Mouse (Mus musculus) T-helper 2 cell (primary cell): ENCODE measurements around the gene Zdhhc17.

Experiments
- in situ Hi-C: fragments of 300-600 bp; cut with MboI, MseI; formaldehyde crosslinking; loops from one replicate; pipeline ENCODE4 v1.15.1; 2025; ENCODE audit warnings: high pct_unique_total_duplicates

Gene Zdhhc17

GRCm38 (mm10) chr10:110960841-110961240 lies 49.1 kb downstream of the Zdhhc17 start:
- in situ Hi-C loops = no loop called here

- in situ Hi-C loops = no loop called here
These were observed 50.2 kb downstream of the Zdhhc17 start for GRCm38 (mm10) chr10:110959781-110960180.

- in situ Hi-C loops = no loop called here
These were observed 51.1 kb downstream of the Zdhhc17 start for GRCm38 (mm10) chr10:110958879-110959278.

- in situ Hi-C loops = no loop called here
These were observed 56.9 kb downstream of the Zdhhc17 start for GRCm38 (mm10) chr10:110952937-110953451.

GRCm38 (mm10) chr10:110952271-110952670 lies 57.7 kb downstream of the Zdhhc17 start:
- in situ Hi-C loops = no loop called here

- in situ Hi-C loops = no loop called here
These were observed 58.2 kb downstream of the Zdhhc17 start for GRCm38 (mm10) chr10:110951748-110952147.

GRCm38 (mm10) chr10:110951112-110951511 lies 58.8 kb downstream of the Zdhhc17 start:
- in situ Hi-C loops = no loop called here

- in situ Hi-C loops = no loop called here
These were observed 62.4 kb downstream of the Zdhhc17 start for GRCm38 (mm10) chr10:110947574-110947973.

- in situ Hi-C loops = no loop called here
These were observed 64.0 kb downstream of the Zdhhc17 start for GRCm38 (mm10) chr10:110945966-110946365.

GRCm38 (mm10) chr10:110944175-110944574 lies 65.8 kb downstream of the Zdhhc17 start:
- in situ Hi-C loops = no loop called here

GRCm38 (mm10) chr10:110942806-110943205 lies 67.1 kb downstream of the Zdhhc17 start:
- in situ Hi-C loops = no loop called here

- in situ Hi-C loops = no loop called here
These were observed 68.0 kb downstream of the Zdhhc17 start for GRCm38 (mm10) chr10:110941968-110942367.

GRCm38 (mm10) chr10:110940740-110941398 lies 69.1 kb downstream of the Zdhhc17 start:
- in situ Hi-C loops = no loop called here

GRCm38 (mm10) chr10:110939717-110940116 lies 70.2 kb downstream of the Zdhhc17 start:
- in situ Hi-C loops = no loop called here

- in situ Hi-C loops = no loop called here
These were observed 70.9 kb downstream of the Zdhhc17 start for GRCm38 (mm10) chr10:110938841-110939549.

- in situ Hi-C loops = no loop called here
These were observed 71.6 kb downstream of the Zdhhc17 start for GRCm38 (mm10) chr10:110938361-110938760.

- in situ Hi-C loops = no loop called here
These were observed 74.3 kb downstream of the Zdhhc17 start for GRCm38 (mm10) chr10:110935669-110936068.

- in situ Hi-C loops = no loop called here
These were observed 74.9 kb downstream of the Zdhhc17 start for GRCm38 (mm10) chr10:110935081-110935480.

- in situ Hi-C loops = no loop called here
These were observed 76.4 kb downstream of the Zdhhc17 start for GRCm38 (mm10) chr10:110933584-110933983.

GRCm38 (mm10) chr10:110931913-110932560 lies 77.9 kb downstream of the Zdhhc17 start:
- in situ Hi-C loops = no loop called here

- in situ Hi-C loops = no loop called here
These were observed 78.6 kb downstream of the Zdhhc17 start for GRCm38 (mm10) chr10:110931161-110931912.

GRCm38 (mm10) chr10:110929756-110930155 lies 80.2 kb downstream of the Zdhhc17 start:
- in situ Hi-C loops = no loop called here
